Mouse (Mus musculus) erythroblast, embryonic 14.5 days (primary cell): ENCODE results near the gene Cldn24. TPM values are rescaled to one million over a fixed set of nuclear protein-coding genes. Genes with fewer than 3 reads are reported as not detected.
A peak's percentile ranks its signal among the peaks of the same experiment; 100 is the strongest.

Experiments
- H3K27me3 ChIP-seq: 2 replicates; pipeline ENCODE4 v1.6.1; 2012; ENCODE audit warnings: inconsistent platforms; ENCODE audit not compliant: control insufficient read depth
- H3K36me3 ChIP-seq: 2 replicates; pipeline ENCODE4 v1.6.1; 2012; ENCODE audit warnings: mild to moderate bottlenecking, inconsistent platforms; ENCODE audit not compliant: control insufficient read depth
- H3K4me1 ChIP-seq: 2 replicates; pipeline ENCODE4 v1.6.1; 2012; ENCODE audit warnings: inconsistent platforms; ENCODE audit not compliant: control insufficient read depth
- H3K4me3 ChIP-seq: replicated peaks from 2 replicates; pipeline ENCODE3; 2012; ENCODE audit warnings: moderate library complexity, mild to moderate bottlenecking, inconsistent platforms
- H3K9me3 ChIP-seq: 2 replicates; pipeline ENCODE4 v1.6.1; 2012; ENCODE audit warnings: low read length, inconsistent platforms, mixed read lengths; ENCODE audit not compliant: control insufficient read depth
- GATA1 ChIP-seq: IDR thresholded peaks from 2 replicates; pipeline ENCODE4 v1.6.1; 2012; ENCODE audit warnings: low read length, inconsistent platforms, mixed read lengths
- TAL1 ChIP-seq: IDR thresholded peaks from 3 replicates; pipeline ENCODE4 v1.6.1; 2012; ENCODE audit warnings: low read length, inconsistent platforms, mixed read lengths
- polyA plus RNA-seq: library from polyadenylated mRNA; stranded (reverse); fragments of >175 nt; gene quantifications from 2 replicates; pipeline ENCODE4 v1.2.3, GENCODE M21; 2012

Gene Cldn24
- polyA plus RNA-seq, 1 experiment: not detected

- no peaks in the 10 kb centered on the region for H3K9me3 ChIP-seq
- TF ChIP-seq TAL1: no peak
- TF ChIP-seq GATA1: no peak
- H3K36me3 ChIP-seq: peaks cover 13% of the 10 kb centered on the region; the same call in 1 of the 2 replicates
- no peak overlapping the region for H3K4me3 ChIP-seq
- no peaks in the 10 kb centered on the region for H3K27me3 ChIP-seq
- H3K4me1 ChIP-seq: no peaks in the 10 kb centered on the region; the same call in 1 of the 2 replicates
Observed at GRCm38 (mm10) chr8:47847931-47848330, 26.0 kb downstream of the Cldn24 start.

- TF ChIP-seq TAL1 (no peak), GATA1 (no peak)
- no peaks in the 10 kb centered on the region for H3K27me3 ChIP-seq
- no peaks in the 10 kb centered on the region for H3K9me3 ChIP-seq
- peaks cover 13% of the 10 kb centered on the region; the same call in 1 of the 2 replicates for H3K36me3 ChIP-seq
- H3K4me3 ChIP-seq: no peak overlapping the region
- no peaks in the 10 kb centered on the region; the same call in 1 of the 2 replicates for H3K4me1 ChIP-seq
Observed at GRCm38 (mm10) chr8:47849842-47850241, 27.9 kb downstream of the Cldn24 start.

- Histone ChIP-seq H3K27me3 (no peaks in the 10 kb centered on the region), H3K4me1 (no peaks in the 10 kb centered on the region; the same call in 1 of the 2 replicates), H3K9me3 (no peaks in the 10 kb centered on the region), H3K36me3 (peaks cover 13% of the 10 kb centered on the region; the same call in 1 of the 2 replicates), H3K4me3 (peak overlapping the region; percentile 33)
- TF ChIP-seq TAL1 (no peak), GATA1 (no peak)
Observed at GRCm38 (mm10) chr8:47851824-47852502, 30.0 kb downstream of the Cldn24 start.

GRCm38 (mm10) chr8:47852737-47853136 lies 30.8 kb downstream of the Cldn24 start:
- H3K36me3 ChIP-seq: peaks cover 8% of the 10 kb centered on the region; the same call in 1 of the 2 replicates
- no peaks in the 10 kb centered on the region; the same call in 1 of the 2 replicates for H3K4me1 ChIP-seq
- TF ChIP-seq GATA1 (no peak), TAL1 (no peak)
- H3K9me3 ChIP-seq: no peaks in the 10 kb centered on the region
- H3K27me3 ChIP-seq: no peaks in the 10 kb centered on the region
- no peak overlapping the region for H3K4me3 ChIP-seq

GRCm38 (mm10) chr8:47853356-47853755 lies 31.4 kb downstream of the Cldn24 start:
- H3K4me3 ChIP-seq: no peak overlapping the region
- H3K27me3 ChIP-seq: no peaks in the 10 kb centered on the region
- TF ChIP-seq GATA1 (no peak), TAL1 (no peak)
- H3K4me1 ChIP-seq: no peaks in the 10 kb centered on the region; the same call in 1 of the 2 replicates
- H3K9me3 ChIP-seq: no peaks in the 10 kb centered on the region
- peaks cover 3% of the 10 kb centered on the region; the same call in 1 of the 2 replicates for H3K36me3 ChIP-seq

GRCm38 (mm10) chr8:47859259-47859658 lies 37.3 kb downstream of the Cldn24 start:
- H3K36me3 ChIP-seq: peaks cover 3% of the 10 kb centered on the region
- H3K4me3 ChIP-seq: no peak overlapping the region
- no peaks in the 10 kb centered on the region for H3K9me3 ChIP-seq
- TF ChIP-seq TAL1 (no peak), GATA1 (no peak)
- no peaks in the 10 kb centered on the region for H3K27me3 ChIP-seq
- H3K4me1 ChIP-seq: no peaks in the 10 kb centered on the region

- H3K27me3 ChIP-seq: no peaks in the 10 kb centered on the region
- no peaks in the 10 kb centered on the region for H3K4me1 ChIP-seq
- H3K4me3 ChIP-seq: no peak overlapping the region
- H3K9me3 ChIP-seq: no peaks in the 10 kb centered on the region
- H3K36me3 ChIP-seq: peaks cover 6% of the 10 kb centered on the region
- TF ChIP-seq GATA1: no peak
- TF ChIP-seq TAL1: no peak
Observed at GRCm38 (mm10) chr8:47866568-47866967, 44.6 kb downstream of the Cldn24 start.

GRCm38 (mm10) chr8:47867067-47867466 lies 45.1 kb downstream of the Cldn24 start:
- Histone ChIP-seq H3K9me3 (no peaks in the 10 kb centered on the region), H3K4me1 (no peaks in the 10 kb centered on the region), H3K36me3 (peaks cover 4% of the 10 kb centered on the region; the same call in 1 of the 2 replicates), H3K4me3 (no peak overlapping the region), H3K27me3 (no peaks in the 10 kb centered on the region)
- TF ChIP-seq GATA1 (no peak), TAL1 (no peak)

Other genes starting within 250 kb of the Cldn24 start
- 0.36 and 0.55 TPM in 2 replicates for gene Ing2, start 146.6 kb upstream of the Cldn24 start, polyA plus RNA-seq
- gene Cdkn2aip, start 108.2 kb upstream of the Cldn24 start, polyA plus RNA-seq: 1.2 and 2.2 TPM in 2 replicates
- not detected in 2 replicates for gene Cldn22, start 2.3 kb downstream of the Cldn24 start, polyA plus RNA-seq
- 0.02 and 0.04 TPM in 2 replicates for gene Wwc2, start 168.8 kb downstream of the Cldn24 start, polyA plus RNA-seq